Mouse (Mus musculus) bone marrow macrophage, adult 2 months (primary cell): Measurements from ENCODE around the gene Sirt1.

Experiments
- CTCF ChIP-seq: IDR thresholded peaks from 2 replicates; pipeline ENCODE4 v1.5.1; 2012; ENCODE audit warnings: low read depth, mild to moderate bottlenecking, low read length, moderate library complexity
- POLR2A ChIP-seq: IDR thresholded peaks from 2 replicates; pipeline ENCODE4 v1.6.1; 2012; ENCODE audit warnings: mild to moderate bottlenecking, low read depth, low read length, borderline replicate concordance

- TF ChIP-seq POLR2A (no peak), CTCF (no peak)
Observed at GRCm38 (mm10) chr10:63381498-63382280, at the start of gene Sirt1.
